Comparison of ENCODE assay signal across 8 mouse cellular contexts in genomic region chrX:38564542-38565175, GRCm38 (mm10). TPM values are rescaled to one million over a fixed set of nuclear protein-coding genes. Genes with fewer than 3 reads are reported as not detected.
DNase-seq lines count a peak whose midpoint lies in the region; ATAC-seq and TF ChIP-seq lines count a peak whose summit lies in the region.

No protein-coding gene starts in this region.

- H3K9ac ChIP-seq in heart, embryonic 15.5 days: peak overlapping the region; percentile 71
- H3K9ac ChIP-seq in liver, embryonic 14.5 days (replicated peaks): peak overlapping the region; percentile 78
- H3K9ac ChIP-seq in neural tube, embryonic 11.5 days (ENCODE audit: low read length): peak overlapping the region; percentile 58
- H3K9ac ChIP-seq in stomach, postnatal 0 days (ENCODE audit: low read length): peak overlapping the region; percentile 76

- no peaks in the 10 kb centered on the region; the same call in 1 of the 2 replicates for H3K36me3 ChIP-seq in heart, embryonic 15.5 days
- no peaks in the 10 kb centered on the region; the same call in none of the 2 replicates for H3K36me3 ChIP-seq in liver, embryonic 14.5 days (replicated peaks; ENCODE audit: control insufficient read depth, insufficient read depth, low read depth)
- no peaks in the 10 kb centered on the region for H3K36me3 ChIP-seq in neural tube, embryonic 11.5 days (ENCODE audit: control insufficient read depth, insufficient read depth, low read length)
- no peaks in the 10 kb centered on the region for H3K36me3 ChIP-seq in stomach, postnatal 0 days (ENCODE audit: control insufficient read depth, insufficient read depth, low read length)

- H3K4me1 ChIP-seq in heart, embryonic 15.5 days (replicated peaks): no peaks in the 10 kb centered on the region
- peaks cover 0 to 6% of the 10 kb centered on the region in 2 experiments; a peak in 2 of 4 replicates for H3K4me1 ChIP-seq in liver, embryonic 14.5 days (replicated peaks; ENCODE audit: control insufficient read depth in 2 of 2, insufficient read depth in 2 of 2, low read length in 1 of 2)
- no peaks in the 10 kb centered on the region for H3K4me1 ChIP-seq in neural tube, embryonic 11.5 days (ENCODE audit: control insufficient read depth, insufficient read depth, low read length)
- H3K4me1 ChIP-seq in stomach, postnatal 0 days (replicated peaks; ENCODE audit: control insufficient read depth, insufficient read depth): no peaks in the 10 kb centered on the region

- TF ChIP-seq EP300 in liver, embryonic 14.5 days (IDR thresholded peaks at IDR 0.05; ENCODE audit: low read depth): no peak
- no peak for TF ChIP-seq EP300 in stomach, postnatal 0 days (optimal IDR thresholded peaks at IDR 0.05)

- DNase-seq in CD4-positive, CD25-positive, alpha-beta regulatory T cell, adult 2 months (ENCODE audit: low read depth, low spot score): peak; percentile 92
- DNase-seq in c-Kit-negative CD71-positive TER-119-positive erythroid progenitor cells, embryonic 14.5 days (ENCODE audit: low read depth, low spot score): peak; percentile 34
- peak; percentile 65 for DNase-seq in fibroblast of lung, adult 2 months (ENCODE audit: low read depth)
- DNase-seq in kidney, postnatal 25 days: peak; percentile 94 to 97
- DNase-seq in liver, embryonic 14.5 days (ENCODE audit: low read depth in 3 of 3, low spot score in 3 of 3): peak; percentile 56 to 61 (median 59)
- peak; percentile 88 for DNase-seq in neural tube, embryonic 11.5 days (ENCODE audit: low spot score)
- DNase-seq in stomach, postnatal 0 days (ENCODE audit: low spot score): peak; percentile 92

- no peaks in the 10 kb centered on the region for H3K9me3 ChIP-seq in heart, embryonic 15.5 days (replicated peaks)
- H3K9me3 ChIP-seq in liver, embryonic 14.5 days (ENCODE audit: control insufficient read depth, low read length): no peaks in the 10 kb centered on the region
- no peaks in the 10 kb centered on the region for H3K9me3 ChIP-seq in neural tube, embryonic 11.5 days (ENCODE audit: control insufficient read depth, low read length)
- no peaks in the 10 kb centered on the region for H3K9me3 ChIP-seq in stomach, postnatal 0 days (ENCODE audit: control insufficient read depth, low read length)

- peak overlapping the region; percentile 65 for H3K4me3 ChIP-seq in heart, embryonic 15.5 days
- H3K4me3 ChIP-seq in liver, embryonic 14.5 days (ENCODE audit: insufficient read depth in 1 of 2, low read depth in 2 of 2, low read length in 2 of 2): peak overlapping the region; percentile 81 to 93
- peak overlapping the region; percentile 40 for H3K4me3 ChIP-seq in neural tube, embryonic 11.5 days (ENCODE audit: low read depth, low read length)
- peak overlapping the region; percentile 49 for H3K4me3 ChIP-seq in stomach, postnatal 0 days (ENCODE audit: low read depth, low read length)

- H3K27ac ChIP-seq in heart, embryonic 15.5 days: peak overlapping the region; percentile 98
- peak overlapping the region; percentile 71 for H3K27ac ChIP-seq in liver, embryonic 14.5 days
- H3K27ac ChIP-seq in neural tube, embryonic 11.5 days (ENCODE audit: low read depth, low read length): peak overlapping the region; percentile 68
- H3K27ac ChIP-seq in stomach, postnatal 0 days (replicated peaks): peak overlapping the region; percentile 95

- 14% methylated on average over 37 of the region's 52 CpGs for WGBS in heart, embryonic 15.5 days
- WGBS in liver, embryonic 14.5 days (ENCODE audit: insufficient replicate concordance): 9% methylated on average over 49 of the region's 52 CpGs
- WGBS in neural tube, embryonic 11.5 days: 12% methylated on average over 38 of the region's 52 CpGs
- 25% methylated on average over 21 of the region's 52 CpGs for WGBS in stomach, postnatal 0 days

- no peaks in the 10 kb centered on the region for H3K27me3 ChIP-seq in heart, embryonic 15.5 days
- H3K27me3 ChIP-seq in liver, embryonic 14.5 days (ENCODE audit: control insufficient read depth, insufficient read depth, low read length): no peaks in the 10 kb centered on the region
- H3K27me3 ChIP-seq in neural tube, embryonic 11.5 days (ENCODE audit: control insufficient read depth, insufficient read depth, low read length): no peaks in the 10 kb centered on the region
- H3K27me3 ChIP-seq in stomach, postnatal 0 days (ENCODE audit: control insufficient read depth, insufficient read depth, low read length): no peaks in the 10 kb centered on the region

- peak; percentile 91 for ATAC-seq in heart, embryonic 15.5 days (replicated peaks; ENCODE audit: insufficient number of reproducible peaks, insufficient read depth, low FRiP score, low read depth)
- peak; percentile 90 for ATAC-seq in liver, embryonic 14.5 days (ENCODE audit: insufficient read depth)
- peak; percentile 95 for ATAC-seq in neural tube, embryonic 11.5 days (ENCODE audit: insufficient read depth, low FRiP score, low TSS enrichment)
- ATAC-seq in stomach, postnatal 0 days (ENCODE audit: low FRiP score, low TSS enrichment): peak; percentile 95

- TF ChIP-seq CTCF in liver, embryonic 14.5 days (IDR thresholded peaks at IDR 0.05; ENCODE audit: low read depth): no peak
- no peak for TF ChIP-seq CTCF in stomach, postnatal 0 days (IDR thresholded peaks at IDR 0.05; ENCODE audit: low read depth)

- peak overlapping the region; percentile 69 for H3K4me2 ChIP-seq in heart, embryonic 15.5 days
- peak overlapping the region; percentile 83 for H3K4me2 ChIP-seq in liver, embryonic 14.5 days (ENCODE audit: low read depth)
- peak overlapping the region; percentile 58 for H3K4me2 ChIP-seq in neural tube, embryonic 11.5 days (ENCODE audit: low read depth)
- peak overlapping the region; percentile 68 for H3K4me2 ChIP-seq in stomach, postnatal 0 days (replicated peaks; ENCODE audit: low read depth)

RNA-seq across cellular contexts. Expression of gene Cul4b, which starts 11.3 kb away (rescaled TPM):
- 13.6 and 14.3 TPM in 2 replicates for polyA plus RNA-seq in heart, embryonic 15.5 days (2015; fragmentation: Nextera tagmentation; extraction: Ambion mirVana)
- 3.5 and 7.2 TPM in 2 replicates for polyA plus RNA-seq in liver, embryonic 14.5 days (2012; rRNA removed)
- polyA plus RNA-seq in liver, embryonic 14.5 days (2014; fragmentation: Nextera tagmentation; extraction: Ambion mirVana): 12.9 and 13.3 TPM in 2 replicates
- polyA plus RNA-seq in neural tube, embryonic 11.5 days (2014; fragmentation: Nextera tagmentation; extraction: Ambion mirVana): 45.5 and 47.8 TPM in 2 replicates
- 11.3 and 11.6 TPM in 2 replicates for polyA plus RNA-seq in stomach, postnatal 0 days (2015; fragmentation: Nextera tagmentation; extraction: Ambion mirVana)

RNA-seq across cellular contexts. Expression of gene Mcts1, which starts 35.7 kb away (rescaled TPM):
- polyA plus RNA-seq in heart, embryonic 15.5 days (2015; fragmentation: Nextera tagmentation; extraction: Ambion mirVana): 54.2 and 58.7 TPM in 2 replicates
- polyA plus RNA-seq in liver, embryonic 14.5 days (2012; rRNA removed): 15.9 and 23.8 TPM in 2 replicates
- 44.4 and 47.8 TPM in 2 replicates for polyA plus RNA-seq in liver, embryonic 14.5 days (2014; fragmentation: Nextera tagmentation; extraction: Ambion mirVana)
- 102 TPM in 2 replicates for polyA plus RNA-seq in neural tube, embryonic 11.5 days (2014; fragmentation: Nextera tagmentation; extraction: Ambion mirVana)
- 82.4 and 86.8 TPM in 2 replicates for polyA plus RNA-seq in stomach, postnatal 0 days (2015; fragmentation: Nextera tagmentation; extraction: Ambion mirVana)

Comparison
In these comparisons a context has a peak if more than half of its experiments do, and no peak if none do; other contexts are left out.
1. Peak in every context shown above with its lines: DNase-seq, ATAC-seq, H3K4me3 ChIP-seq and H3K27ac ChIP-seq.
2. DNase-seq: peak in every context shown above with its lines; median percentile 96 in kidney, postnatal 25 days; 92 in CD4-positive, CD25-positive, alpha-beta regulatory T cell, adult 2 months; 92 in stomach, postnatal 0 days; 88 in neural tube, embryonic 11.5 days; 65 in fibroblast of lung, adult 2 months; 59 in liver, embryonic 14.5 days; 34 in c-Kit-negative CD71-positive TER-119-positive erythroid progenitor cells, embryonic 14.5 days.